Mouse (Mus musculus) mesoderm, embryonic 11.5 days (tissue): Measurements from ENCODE around the gene Poc1a.
A peak's percentile ranks its signal among the peaks of the same experiment; 100 is the strongest.

Source experiments
- DNase-seq: peaks from one replicate; pipeline ENCODE4 v3.0.0-alpha.2; 2012; ENCODE audit warnings: low read depth, low spot score

Poc1a gene

DNA sequence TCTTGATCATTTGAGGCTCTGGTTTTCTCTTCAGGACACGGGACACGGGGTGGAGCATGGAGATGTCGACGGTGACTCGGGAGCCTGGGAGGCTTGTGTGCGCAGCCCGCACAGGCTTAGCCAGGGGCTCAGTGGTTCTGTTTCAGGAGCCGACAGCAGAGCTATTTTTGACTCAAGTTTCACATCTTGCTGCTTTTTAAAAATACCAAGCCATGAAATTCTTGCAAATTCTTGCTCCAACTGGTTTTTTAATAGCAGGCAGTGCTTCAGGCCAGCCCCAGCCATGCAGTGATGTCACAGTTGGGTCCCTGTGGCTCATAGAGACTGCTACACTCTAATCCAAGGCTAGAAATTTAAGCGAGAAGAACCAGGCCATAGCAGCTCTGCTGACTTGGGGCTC is 56.8 kb downstream of the Poc1a start:
- DNase-seq = no peak

DNA sequence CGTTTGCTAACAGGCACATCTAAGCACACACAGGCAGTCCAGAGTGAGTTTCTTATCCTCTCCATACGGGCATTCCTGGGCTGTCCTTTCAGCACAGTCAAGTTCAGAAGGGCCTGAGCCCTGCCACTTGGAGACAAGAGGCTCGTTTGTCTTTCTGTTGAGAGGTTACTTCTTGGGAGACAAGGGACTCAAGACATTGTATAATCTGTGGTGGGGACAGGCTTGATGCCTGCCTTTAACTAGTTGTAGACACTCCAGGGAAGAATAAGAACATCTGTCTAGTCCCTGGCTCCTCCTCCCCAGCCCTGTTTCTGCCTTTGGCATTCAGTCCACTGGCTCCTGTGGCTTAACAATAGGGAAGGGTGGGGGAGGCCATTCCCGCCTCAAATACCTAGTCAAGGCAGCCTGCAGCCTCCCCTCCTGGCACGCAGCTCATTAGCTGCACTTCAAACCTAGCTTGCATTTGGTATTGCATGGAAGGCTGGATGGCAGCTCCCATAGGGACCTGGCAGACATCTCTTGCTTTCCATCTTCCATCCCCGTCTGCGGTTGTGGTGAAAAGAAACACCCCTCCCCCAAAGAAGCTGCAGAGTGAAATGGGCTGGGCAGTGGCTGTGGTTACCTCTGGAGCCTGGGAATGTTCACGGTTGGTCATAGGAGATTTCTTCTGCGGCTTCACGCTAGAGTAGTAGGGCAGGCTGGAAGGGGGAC is 57.8 kb downstream of the Poc1a start:
- DNase-seq = peak; percentile 54

DNA sequence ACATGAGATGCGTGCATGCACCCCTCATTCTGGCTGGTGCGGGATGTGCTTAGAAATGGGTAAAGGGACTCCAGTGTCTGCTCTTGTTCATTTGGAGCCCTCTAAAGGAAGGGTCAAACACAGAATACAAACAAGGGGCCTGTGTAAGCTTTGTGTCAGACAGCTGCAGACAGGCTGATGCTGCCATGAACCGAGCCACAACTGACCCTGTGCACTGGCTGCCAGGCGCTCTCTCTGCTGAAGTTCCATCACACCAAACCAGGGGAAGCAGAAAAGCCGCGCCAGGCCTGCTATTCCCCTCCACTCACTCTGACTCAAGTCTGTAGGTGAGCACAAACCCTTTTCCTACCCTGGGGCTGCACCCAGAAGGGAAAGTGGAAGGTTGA is 58.3 kb downstream of the Poc1a start:
- DNase-seq = no peak

DNA sequence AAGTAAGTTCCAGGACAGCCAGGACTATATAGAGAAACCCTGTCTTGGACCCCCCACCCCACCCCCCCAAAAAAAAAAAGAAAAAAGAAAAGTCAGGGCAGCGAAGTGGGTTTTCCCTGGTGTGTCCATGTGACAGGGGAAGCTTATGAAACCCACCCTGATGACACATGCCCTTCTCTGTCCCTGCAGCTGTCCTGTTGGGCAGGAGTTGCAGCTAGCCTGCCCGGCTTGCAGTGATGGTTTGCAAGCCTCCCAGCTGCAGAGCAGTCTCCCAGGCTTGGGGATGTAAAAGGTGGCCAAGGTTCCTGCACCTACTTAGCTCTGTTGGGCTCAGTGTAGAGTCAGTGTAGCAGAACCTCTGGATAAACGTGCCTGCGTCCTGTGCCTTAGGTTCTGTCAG is 58.9 kb downstream of the Poc1a start:
- DNase-seq = no peak

DNA sequence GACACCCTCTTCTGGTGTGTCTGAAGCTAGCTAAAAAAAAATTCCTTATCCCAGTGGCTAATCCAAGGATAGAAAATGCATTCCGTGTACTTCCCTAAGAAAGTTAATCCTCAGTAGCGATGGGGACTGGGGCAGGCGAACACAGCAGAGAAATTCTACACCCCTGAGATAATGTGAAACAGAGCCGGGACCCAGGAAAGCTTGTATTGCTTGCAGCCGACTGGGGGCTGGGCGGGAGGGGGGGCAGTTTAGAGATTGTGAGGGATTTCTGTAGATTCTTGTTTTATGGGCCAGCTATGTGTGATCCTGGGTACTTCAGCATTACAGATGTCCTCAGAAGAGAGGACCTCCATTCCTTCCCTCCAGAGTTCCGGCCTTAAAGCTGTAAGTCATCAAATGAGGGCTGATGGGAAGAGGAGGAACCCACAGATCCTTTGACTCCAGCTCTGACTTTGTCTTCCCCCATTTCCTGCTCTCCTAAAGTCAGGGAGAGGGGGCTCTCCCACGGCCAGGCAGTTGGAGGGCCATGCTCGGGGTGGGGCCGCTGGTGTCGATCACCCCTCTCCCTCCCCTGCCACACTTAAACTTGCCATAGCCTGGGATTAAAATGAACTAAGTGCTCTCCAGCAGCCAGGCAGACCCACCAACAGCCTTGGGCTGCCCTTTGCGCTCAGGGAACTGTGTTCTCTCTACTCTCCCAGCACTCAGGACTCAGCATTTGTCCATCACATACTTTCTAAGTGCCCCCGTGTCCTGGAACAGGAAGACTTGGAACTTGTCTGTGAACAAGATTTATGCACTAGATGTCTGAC is 59.8 kb downstream of the Poc1a start:
- peak; percentile 57 for DNase-seq

DNA sequence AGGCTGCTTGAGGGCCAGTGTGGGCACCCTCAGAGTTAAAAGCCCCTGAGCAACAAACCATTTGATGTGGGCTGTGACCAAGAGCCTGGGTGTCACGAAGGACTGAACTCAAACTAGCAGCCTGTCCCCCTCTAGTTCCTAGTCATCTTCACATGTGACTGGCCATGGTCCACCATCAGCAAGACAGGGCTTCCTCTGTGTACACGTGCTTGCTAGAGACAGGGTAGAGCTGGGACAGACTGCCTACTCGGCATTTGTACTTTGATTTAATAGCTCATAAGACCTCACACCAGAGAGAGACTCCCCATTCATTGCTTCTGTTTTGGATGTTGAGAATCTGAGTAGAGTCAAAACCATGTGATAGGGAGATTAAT is 60.4 kb downstream of the Poc1a start:
- DNase-seq = no peak

DNA sequence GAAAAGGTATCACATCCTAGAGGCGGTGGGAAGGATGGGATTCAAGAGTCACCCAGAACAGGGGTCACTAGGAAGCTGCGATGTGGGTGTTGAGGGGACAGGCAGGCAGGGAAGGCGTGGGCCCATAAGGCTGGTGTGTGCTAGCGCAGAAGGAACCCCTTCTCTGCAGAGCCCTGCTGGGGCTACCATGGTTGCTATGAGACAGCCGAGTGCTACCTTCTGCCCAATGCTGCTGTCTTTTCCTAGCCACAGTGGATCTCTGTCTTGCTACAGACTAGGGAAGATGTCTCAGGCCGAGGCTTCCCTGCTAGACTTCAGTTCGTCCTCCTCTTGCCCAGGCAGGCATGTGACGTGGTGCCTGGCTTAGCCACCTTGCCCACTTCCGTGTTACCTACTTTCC is 61.7 kb downstream of the Poc1a start:
- DNase-seq = no peak

DNA sequence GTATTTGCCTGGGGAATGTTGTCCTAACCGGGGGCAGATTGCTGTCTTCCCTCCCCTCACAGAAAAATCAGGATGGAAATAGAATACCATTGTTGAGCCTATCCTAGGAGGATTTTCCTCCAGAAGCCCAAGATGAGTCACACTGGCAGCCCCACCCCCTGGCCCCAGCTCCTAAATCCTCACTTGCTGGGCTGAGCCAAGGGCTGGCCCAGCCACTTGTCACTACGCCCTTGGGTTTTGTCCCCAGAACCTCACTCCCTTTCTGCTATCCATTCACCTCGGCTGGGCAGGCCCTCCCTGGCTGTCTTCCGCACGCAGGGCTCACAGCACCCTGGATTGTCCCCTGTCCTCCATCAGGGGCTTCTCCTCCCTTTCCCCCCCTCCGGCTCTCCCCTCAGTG is 64.3 kb downstream of the Poc1a start:
- no peak for DNase-seq

DNA sequence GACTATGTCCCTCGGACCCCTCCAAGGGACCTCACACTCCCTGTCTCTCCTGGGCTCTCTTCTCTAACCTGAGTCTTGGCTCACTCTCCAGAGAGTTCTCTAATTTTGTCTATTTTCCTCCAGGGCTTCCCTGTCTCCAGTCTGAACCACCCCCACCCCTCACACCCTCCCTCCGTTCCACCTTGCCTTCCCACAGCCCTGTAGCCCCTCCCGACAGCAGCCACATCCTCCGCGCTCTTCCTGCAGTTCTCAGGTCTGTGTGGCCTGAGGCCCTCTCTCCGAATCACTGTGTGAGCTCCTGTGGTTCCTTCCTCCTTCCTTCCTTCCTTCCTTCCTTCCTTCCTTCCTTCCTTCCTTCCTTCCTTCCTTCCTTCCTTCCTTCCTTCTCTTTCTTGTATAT is 64.8 kb downstream of the Poc1a start:
- DNase-seq = no peak

DNA sequence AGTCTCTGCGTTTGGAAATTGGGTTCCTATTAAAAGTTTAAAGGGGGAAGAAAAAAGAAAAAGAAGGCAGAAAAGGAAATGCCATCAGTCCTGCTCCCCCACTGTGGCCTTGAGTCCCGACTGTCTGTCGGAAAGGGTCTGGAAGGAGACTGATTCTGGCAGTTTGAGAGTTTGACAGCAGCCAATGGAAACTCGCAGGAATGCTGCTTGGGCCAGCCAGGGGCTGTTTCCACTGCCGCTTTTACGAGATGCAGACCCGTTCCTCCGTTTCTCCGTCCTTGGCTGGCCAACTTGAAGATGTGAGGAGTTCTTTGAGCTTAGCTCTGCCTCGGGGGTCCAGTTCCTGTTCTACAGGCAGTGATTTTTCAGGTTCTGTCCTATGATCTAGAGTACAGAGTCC is 67.4 kb downstream of the Poc1a start:
- no peak for DNase-seq

DNA sequence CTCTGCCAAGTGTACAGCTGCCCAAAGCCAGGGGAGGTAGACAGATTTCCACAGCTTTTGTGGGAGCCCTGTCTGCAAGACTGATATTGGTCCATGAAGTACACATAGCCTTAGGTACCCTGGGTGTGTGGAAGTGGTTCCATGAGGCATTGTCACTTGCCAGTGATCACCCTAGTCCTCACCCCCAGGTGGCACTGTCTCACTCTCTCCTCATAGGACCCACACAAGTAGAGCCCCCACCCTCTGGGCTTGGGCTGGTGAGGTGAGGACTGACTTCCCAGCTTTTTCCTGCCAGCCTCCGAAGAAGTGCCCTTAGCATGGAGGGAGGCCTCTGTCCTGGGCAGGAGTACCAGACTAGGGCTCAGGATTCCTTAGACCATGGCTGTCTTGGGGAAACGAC is 68.2 kb downstream of the Poc1a start:
- no peak for DNase-seq

DNA sequence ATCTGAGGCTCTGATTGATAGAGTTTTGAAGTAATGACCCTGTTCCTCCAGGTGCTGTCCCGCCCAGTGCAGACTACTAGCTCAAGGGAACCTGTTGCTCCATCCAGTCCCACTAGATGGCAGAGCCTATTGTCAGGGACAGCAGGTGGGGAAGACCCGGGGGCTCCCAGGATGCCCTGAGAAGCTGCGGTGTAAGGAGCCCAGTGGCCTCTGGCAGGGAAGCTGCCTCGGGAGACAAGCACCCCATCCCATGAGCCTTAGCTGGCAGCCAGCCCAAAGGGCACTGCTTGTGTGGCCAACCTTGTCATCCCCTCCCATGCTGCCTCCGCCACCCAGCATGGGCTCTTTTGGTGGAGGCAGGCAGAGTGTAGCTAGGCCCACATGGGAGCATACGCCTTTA is 70.3 kb downstream of the Poc1a start:
- DNase-seq = no peak

DNA sequence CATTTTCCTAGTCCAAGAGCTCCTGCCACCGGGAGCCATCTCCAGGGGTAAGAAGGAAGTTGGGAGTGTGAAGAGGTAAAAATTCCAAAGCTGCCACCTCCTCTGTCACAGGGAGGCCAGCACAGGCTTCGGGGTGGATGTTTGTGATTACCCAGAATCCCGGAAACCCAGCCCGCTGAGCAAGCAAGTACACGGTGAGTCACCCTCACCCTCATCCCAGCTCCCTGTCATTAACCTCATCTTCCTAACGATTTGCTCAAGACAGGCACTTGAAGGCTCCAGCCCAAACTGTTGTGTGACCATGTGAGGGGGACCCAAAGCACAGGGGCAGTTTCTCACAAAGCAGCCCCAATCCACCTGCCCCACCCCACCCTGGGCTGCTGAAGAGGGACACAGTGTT is 72.9 kb downstream of the Poc1a start:
- no peak for DNase-seq

DNA sequence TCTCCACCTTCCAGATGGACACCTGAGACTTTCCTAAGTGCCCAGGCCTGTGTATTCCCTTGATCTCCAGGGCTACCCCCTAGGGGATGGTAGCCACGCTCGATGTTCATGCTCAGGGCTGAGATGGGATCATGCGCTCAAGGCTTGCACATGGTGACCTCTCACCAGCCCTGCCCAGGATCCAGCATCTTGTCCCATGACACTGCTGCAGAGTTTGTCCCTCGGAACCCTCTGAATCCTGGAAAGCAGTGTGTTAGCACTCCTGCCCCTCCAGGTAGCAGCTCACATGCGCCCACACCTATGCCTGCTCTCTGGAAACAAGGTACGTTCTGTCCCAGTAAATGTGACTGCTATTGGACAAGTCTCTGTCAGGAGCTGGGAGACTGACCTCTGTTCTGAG is 73.9 kb downstream of the Poc1a start:
- no peak for DNase-seq

DNA sequence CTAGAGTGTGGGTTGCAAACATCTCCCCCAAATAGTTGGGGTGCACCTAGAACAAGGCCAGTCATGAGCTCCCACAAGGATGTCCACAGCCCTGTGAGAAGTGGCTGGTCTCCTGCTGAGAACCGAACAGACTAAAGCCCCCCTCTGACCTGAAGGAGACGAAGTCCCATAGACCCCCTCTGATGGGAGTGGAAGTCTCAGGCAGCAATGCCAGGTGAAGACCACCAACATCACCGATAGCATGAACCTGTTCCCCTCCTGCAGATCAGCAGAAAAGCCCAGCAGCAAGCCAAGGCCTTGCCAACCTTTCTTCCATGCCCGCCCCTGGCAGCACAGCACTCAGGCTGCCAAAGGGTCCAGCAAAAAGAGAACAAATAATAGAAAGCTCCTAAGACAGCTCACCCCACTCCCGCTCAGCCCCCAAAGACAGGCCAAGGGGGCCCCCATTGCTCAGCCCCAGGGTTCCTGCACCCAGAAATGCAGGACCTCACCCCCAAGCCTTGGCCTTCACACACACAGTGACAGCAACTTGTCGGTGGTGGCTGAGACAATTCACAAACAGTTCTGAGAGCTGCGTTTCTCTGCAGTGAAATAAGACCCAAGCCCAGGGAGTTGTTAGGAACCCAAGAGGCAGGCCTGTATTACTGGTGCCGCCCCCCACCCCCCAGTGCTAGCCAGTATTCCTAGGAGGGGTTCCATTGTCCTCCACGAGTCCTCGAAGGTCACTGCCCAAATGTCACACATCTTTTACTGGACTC is 74.5 kb downstream of the Poc1a start:
- DNase-seq = no peak

DNA sequence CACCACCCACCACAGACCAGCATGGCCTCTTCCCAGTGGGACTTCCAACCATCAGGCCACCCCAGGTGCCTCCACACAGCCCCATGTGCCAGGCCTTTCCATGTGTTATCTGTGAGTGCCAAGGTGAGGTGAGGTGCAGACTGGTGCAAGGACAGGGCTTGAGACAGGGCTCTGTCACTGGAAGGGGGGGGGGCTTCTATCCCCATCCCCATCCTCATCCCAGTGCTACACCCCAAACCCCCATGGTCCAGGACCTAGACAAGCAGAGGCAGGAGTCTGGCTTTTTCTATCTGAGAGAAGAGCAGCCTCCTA is 75.1 kb downstream of the Poc1a start:
- DNase-seq = no peak

DNA sequence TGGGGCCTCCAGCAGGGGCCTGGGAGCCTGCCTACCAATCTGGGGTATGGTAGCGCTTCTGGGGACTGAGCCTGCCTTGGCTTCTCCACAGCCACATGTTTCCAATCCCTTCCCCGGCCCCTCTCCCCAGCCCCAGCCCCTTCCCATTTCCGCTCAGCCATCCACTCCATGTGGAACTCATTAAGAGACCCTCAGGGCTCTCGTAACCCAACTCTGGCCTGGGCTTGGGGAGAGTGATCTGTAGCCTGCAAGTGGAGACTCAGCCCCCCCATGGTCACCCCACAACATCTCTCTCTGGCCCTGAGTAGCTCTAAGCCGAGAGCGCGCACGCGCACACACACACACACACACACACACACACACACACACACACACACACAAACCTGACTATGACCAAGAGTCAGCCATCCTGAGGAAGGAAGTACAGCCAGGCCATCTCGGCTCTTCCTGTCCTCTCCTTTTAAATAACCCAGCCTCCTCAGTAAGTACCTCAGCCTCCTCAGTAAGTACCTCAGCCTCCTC is 75.5 kb downstream of the Poc1a start:
- DNase-seq = peak; percentile 82

DNA sequence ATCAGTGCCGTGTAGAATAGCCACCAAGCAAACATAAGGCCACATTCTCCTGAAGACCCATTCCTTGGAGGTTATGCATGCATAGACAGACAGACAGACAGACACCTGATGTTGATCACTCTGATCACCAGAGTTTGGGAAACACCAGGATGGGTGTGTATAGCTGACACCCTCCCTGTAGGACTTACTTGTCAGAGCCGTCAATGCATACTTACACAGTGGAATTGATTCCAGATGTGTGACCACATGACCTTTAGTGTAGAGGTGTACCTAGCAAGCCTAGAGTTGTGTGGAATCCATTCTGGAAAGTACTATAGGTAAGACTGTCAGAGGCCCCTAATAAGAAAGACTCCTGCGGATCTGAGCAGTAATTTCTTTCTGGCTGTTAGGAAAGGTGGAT is 76.3 kb downstream of the Poc1a start:
- no peak for DNase-seq

DNA sequence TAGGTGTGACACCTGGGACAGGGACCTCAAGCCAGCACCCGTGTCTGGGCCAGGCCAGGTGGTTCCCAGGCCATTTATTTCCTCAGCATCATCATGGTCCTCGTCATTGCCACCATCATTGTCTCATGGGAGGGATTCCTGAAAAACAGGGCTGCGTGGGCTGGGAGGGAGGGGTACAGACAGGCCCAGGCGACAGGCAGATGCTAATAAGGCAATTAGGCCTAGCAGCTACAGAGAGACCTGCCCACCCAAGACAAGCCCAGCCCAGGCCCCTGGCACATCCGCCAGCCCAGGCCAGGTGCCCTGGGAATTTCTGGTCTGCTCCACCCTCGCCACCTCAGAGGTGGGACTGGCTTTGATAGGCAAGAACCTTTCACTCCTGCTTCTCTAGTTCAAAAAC is 78.4 kb downstream of the Poc1a start:
- no peak for DNase-seq

DNA sequence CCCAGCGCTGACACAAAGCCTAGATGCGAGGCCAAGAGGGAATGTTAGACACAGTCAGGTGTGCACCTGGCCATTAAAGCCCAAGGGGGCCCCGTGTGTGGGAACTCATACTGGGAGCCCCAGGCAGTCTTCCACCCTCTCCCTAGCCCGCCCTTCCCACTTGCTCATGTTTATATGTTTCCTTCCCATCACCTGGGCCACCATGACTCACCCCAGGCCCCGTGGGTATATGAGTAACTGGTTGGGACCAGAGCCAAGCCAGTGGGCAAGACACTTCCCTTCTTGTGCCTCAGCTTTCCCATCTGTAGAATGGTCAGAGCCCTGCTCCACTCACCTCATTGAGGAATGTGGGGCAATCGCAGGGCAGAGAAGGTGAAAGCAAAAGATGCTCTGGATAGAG is 80.3 kb downstream of the Poc1a start:
- no peak for DNase-seq

DNA sequence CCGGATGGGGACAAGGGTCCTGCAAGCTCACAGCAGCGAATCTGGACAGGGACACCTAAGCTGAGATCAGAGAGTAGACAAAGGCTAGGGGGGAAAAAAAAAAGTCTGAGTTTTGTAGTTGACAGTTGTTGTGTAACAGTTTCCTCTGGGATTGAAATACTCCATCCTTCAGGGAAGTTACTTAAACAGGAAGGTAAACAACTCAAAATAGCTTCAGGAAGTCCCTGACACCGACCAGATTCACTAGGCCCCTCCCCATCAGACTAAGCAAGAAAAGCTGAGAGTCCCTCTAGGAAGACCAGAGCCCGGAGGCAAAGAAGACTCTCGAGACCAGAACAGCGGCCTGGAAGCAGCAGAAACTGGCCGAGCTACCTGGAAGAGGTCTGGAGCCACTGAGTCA is 84.5 kb downstream of the Poc1a start:
- no peak for DNase-seq

DNA sequence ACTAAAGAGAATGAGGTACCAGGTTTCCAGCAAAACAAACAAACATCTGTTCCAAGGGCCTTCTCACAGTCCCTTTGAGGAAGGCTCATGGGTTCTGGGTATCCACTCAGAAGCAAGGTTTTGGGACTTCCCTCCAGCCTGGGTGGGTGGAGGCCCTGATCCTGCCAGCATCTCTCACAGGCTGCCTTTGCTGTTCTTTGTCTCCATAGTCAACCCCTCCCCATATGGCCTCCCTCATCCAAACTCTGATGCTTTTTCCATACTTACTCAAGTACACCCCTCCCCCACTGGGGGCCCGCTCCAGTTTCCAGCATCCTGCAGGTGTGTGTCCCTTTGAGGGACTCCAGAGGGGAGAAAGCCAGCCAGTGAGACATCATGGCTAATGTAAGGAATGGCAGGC is 85.3 kb downstream of the Poc1a start:
- no peak for DNase-seq

DNA sequence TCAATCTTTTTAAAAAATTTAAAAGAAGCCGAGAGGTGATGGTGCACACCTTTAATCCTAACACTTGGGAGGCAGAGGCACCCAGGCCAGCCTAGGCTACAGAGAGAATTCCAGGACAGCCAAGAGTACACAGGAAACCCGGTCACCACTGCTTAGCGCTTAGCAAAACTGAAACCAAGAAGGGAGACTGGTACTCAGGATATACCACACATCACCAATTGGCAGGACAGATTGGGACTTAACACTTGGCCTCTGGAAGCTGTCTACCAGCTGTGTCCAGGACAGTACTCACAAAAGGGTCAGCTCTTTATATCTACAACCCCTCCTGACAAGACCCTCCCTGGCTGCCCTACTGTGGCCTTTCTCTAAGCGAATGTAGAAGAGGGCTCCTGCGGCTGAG is 86.1 kb downstream of the Poc1a start:
- DNase-seq = no peak
